Mouse (Mus musculus) kidney, postnatal 10 days (tissue): ENCODE measurements around the gene Acbd4.

Source experiments
- DNase-seq: peaks from one replicate; pipeline ENCODE4 v3.0.0; 2021; ENCODE audit warnings: mixed read lengths

Gene Acbd4

DNA sequence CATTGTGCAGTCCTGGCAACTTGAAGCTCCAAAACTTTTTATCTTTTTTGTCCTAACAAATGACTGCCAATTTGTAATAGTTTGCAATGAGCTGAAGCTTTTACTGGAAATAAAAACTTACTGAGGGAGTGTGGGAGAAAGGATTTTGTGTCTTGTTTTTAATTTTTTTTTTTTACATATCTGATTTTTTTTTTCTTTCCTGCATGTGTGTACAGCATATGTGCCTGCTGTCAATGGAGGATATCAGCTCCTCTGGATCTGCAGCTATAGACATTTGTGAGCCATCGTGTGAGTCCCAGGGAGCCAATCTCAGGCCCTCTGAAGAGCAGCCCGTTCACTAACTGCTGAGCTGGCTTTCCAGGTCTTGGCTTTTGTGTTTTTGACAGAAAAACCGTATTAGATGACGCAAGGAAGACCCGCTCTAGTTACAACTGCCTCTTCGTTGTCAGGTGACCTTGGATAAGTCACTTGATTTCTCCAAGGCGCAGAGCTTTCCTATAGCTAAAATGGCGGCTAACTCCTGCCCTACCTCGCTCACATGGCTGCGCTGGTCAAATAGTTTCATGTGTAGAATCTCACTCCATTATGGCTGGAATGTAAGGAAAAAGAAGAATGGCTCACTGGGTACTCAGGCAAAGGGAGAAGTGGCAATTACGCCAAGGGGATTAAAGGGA lies 12.9 kb downstream of the Acbd4 start:
- no peak for DNase-seq

DNA sequence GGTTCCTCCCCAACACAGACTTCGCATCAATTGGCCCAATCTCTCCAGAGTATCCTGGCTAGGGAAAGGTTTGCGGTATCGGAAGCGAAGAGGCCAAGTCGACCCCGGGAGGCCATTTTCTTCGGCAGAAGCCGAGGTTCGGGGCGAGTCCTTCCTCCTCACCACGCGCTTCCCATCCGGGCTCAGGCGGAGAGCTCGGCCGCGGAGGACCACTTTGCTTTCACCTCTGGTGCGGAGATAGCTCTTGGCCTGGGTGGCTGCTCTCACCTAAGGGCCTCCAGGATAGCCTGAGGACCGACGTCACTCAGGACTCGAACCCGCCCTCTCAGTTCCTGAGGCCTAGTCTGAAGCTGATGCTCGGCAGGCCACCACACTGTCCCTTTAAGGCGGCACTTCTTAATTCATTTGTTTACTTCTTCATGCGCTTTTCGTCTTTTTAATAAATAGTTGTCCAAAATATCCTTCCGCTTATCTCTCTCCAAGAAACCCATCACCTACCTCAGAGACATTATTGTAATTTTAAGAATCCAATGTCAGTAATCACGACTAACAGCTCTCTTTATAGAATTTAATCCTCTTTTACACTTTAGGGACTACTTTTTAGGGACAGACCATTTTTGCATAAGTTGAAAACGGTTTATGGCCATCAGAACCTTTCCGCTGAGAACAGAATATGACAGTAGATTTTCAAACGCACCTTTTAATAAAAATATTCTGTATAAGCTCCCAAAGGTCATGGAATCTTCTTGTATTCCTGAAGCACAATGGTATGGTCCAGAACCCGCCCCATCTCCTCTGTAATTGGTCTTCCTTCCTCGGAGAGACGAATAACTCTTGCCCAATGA lies 13.9 kb downstream of the Acbd4 start:
- peak; percentile 87 for DNase-seq

DNA sequence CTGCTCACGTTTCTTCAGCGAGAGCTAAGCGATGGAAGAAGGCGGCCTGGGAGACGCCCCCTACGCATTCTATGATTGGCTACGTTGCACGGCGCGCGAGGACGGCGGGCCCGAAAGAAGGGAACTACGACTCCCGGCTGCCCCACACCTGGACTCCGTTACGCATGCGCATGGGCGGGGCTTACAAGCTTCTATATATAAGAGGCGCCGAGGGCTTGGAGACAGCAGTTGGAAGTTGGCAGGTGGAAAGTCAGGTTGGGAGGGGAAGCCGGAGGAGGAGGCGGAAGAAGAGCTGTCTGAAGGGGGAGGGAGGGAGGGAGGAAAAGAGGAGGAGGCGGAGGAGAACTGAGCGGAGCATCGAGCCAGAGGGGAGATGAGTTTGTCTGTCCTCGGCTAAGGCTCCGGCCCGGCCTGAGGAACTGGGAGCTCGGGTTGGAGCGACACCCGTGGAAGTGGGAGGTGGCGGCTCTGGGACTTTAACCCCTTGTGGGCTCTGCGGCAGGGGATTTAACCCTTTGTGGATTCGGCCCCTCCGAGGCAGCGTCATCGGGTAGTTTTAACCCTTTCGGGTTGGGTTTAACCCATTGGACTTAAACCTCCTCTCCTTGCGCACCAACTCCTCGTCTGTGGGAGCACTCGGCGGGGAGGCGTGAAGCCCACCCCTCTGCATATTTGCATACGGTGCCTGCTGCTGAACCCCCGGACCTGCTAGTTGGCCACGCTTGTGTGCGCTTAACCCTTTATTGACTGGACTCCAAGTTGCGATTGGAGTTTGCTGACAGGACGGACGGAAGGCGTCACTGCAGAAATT lies 14.7 kb downstream of the Acbd4 start, which contains the start of gene Hexim1:
TSS of gene Hexim1 (plus strand) at position 224 of the 811 bp plus-strand sequence.
- peak; percentile 100 for DNase-seq

DNA sequence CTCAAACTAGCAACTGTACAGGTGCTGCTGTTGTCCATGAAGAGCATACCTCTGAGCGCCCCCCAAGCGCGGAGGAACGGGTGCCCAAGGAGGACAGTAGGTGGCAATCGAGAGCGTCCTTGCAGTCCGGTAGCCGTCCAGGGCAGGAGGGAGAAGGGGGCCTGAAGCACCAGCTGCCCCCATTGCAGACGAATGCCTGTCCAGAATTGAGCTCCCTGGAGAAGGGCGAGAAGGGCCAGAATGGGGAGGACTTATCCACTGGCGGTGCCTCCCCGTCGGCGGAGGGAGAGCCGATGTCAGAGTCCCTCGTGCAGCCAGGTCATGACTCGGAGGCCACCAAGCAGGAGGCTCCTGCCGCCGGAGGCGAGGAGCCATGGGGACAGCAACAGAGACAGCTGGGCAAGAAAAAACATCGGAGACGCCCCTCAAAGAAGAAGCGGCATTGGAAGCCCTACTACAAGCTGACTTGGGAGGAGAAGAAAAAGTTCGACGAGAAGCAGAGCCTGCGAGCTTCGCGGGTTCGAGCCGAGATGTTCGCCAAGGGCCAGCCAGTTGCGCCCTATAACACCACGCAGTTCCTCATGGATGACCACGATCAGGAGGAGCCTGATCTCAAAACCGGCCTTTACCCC lies 15.6 kb downstream of the Acbd4 start:
- peak; percentile 88 for DNase-seq

DNA sequence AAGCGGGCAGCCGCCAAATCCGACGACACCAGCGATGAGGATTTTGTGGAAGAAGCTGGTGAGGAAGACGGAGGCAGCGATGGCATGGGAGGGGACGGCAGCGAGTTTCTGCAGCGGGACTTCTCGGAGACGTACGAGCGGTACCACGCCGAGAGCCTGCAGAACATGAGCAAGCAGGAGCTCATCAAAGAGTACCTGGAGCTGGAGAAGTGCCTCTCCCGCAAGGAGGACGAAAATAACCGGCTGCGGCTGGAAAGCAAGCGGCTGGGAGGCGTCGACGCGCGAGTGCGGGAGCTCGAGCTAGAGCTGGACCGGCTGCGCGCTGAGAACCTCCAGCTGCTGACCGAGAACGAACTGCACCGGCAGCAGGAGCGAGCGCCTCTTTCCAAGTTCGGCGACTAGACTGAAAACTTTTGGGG lies 16.1 kb downstream of the Acbd4 start:
- DNase-seq, result peak; percentile 80

DNA sequence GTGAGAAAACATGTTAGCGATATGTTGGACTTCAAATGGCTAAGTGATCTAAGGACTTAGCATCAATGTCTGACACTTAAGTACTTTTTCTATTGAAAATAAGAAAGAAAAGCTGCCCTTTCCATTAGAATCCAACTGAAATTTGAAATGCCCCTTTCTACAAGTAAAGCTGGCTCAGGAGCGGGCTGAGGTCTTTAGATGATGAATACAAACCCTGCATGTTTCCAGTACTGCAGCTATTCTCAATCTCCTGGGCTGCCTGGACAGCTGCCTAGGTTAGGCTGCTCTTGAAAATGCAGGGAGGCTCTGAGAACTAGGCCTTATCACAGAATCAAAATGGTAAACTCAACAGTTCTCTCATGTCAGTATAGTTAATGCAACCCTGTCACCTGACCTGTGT lies 17.4 kb downstream of the Acbd4 start:
- no peak for DNase-seq

DNA sequence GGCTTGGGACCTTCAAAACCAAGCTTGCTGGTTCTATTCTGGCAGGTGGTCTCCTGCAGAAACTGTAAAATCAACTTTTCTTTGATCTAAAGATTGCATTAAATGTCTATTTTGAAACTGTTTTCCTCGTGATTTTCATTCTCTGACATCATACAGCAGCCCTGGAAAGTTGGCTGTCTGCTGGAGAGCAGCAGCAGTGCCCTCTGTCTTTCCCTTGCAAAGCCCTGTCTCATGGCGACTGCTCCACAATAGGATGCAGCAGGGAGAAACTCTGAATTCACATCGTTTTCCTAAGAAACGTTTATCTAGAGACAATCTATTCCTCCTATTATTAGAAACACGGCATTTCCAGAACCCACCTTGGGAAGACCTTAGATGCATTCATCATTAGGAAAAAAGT lies 18.1 kb downstream of the Acbd4 start:
- DNase-seq, result no peak

DNA sequence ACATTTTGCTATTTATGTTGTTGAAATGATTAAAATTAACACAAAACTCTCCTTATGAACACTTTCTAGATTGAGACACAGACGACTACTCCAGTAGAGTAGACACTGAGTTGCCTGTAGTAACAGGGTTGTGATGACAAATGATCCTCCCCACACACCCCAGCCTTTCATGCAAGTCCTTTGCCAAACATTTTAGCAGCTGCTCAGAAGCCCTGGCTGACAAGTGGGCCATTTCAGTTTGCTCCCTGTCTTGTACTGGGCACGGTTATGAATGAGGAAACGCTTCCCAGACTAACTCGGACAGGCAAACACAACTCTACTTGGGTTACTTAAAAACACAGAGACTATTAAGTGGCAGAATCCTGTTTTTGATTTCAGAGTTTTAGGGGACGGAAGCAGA lies 18.8 kb downstream of the Acbd4 start:
- DNase-seq, result no peak

DNA sequence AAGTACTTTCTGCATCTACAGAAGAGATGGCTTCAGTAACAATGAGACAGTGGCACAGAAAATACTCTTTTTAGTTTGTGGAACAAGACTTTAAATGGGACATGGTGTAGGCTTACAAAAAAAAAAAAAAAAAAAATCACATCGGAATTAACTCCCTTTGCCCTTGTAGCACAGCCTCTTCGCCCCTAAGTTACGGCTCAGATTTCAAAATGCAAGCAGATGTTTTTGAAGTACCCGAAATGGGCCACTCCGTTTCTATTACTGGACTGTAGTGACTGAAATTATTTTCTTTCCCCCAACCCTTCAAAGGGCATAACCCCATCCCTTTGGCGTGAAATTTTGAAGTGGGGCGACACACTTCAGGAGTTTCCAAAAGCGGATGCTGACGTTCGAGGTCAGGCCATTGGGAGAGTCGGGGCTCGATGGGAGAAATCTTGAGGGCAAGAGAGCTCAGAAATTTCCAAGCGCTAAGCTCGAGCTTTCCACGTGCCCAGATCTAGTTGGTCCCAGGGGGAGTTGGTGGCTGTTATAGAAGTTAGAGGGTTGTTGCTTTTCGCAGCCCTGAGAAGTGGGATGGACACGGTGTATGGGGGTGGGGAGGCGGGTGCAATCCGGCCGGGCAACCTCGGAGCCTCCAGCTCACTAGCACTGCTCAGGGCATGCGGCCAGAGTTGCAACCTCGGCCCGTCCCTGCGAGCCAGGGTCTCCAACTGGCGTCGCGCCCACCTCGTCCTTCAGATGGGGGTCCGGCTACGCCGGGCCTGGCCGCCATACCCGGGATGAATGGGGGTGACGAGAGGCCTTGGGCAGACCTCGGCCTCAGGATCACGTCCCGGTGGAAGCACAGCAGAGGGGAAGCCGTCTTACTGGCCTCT lies 30.5 kb downstream of the Acbd4 start, which contains the start of gene Hexim2:
TSS of gene Hexim2 (plus strand) at position 729 of the 875 bp plus-strand sequence.
- DNase-seq, result peak; percentile 77

DNA sequence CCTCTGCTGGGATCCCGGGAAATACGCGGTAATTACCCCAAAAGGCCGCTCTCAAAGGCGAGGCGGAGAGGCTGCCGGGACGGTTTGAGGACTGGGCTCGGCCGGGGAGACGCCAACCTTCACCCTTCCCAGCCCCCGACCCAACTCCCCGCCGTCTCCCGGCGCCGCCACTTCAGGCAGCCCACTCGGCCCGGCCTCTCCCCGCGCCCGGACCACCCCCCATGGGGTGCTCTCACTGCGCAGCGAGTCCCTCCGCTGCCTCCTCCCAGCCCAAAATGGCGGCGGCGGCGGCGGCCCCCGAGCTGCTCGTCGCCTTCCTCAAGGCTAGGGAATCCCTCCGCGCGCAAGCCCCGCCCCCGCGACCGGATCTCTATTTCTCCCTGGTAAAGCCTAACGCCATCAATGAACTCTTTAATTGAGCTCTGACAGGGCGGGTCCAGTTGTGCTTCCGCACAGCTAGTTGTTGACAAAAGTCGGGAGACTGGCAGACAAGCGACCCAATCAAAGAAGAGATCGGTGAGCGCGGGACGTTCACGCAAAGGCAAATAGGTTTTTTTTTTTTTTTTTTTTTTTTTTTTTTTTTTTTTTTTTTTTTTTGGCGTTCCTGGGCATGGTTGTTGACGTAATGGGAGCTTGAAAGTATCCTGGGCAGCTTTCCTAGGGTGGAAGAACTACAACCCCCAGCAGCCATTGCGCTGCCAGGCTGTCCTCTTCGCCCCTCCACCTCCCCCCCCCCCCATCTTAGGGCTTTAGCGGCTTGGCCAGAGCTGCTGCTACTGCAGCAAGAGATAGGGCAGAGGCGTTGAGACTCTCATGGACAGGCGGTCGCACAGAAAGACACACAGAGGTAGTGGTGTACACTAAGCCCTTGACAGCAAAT lies 31.3 kb downstream of the Acbd4 start:
- DNase-seq, result peak; percentile 100

DNA sequence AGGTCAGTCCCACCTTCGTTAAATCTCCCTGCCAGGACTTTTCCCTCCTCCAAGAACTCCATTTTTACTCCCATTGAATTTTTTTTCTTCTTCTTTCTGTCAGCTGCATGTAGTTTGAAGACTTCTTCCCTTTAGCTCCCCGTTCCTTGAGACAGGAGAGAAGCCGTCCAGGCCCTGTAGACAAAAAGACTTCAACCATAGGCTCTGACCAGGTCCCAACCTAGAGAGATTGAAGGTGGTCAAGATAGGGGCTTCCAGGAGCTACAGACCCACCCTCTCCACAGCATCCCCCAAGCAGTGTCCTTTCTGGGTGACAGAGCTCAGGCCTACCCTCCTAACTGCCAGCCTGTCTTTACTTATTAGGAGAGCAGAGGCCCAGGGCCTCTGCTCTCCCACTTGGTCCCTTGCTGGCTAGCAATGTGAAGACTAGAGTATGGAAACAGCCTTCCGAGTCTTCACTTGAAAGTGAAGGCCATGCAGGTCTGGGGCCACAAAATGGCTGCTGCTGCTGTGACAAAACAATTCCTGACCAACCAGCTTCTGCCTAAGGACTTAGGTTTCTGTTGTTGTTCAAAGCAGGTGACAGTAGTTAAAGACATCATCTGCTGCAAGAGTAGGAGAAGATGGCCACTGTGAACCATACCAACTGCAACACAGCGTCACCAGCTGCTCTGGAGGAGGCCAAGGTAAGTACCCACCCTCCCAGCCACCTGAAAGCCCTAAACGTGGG lies 32.1 kb downstream of the Acbd4 start:
- no peak for DNase-seq

DNA sequence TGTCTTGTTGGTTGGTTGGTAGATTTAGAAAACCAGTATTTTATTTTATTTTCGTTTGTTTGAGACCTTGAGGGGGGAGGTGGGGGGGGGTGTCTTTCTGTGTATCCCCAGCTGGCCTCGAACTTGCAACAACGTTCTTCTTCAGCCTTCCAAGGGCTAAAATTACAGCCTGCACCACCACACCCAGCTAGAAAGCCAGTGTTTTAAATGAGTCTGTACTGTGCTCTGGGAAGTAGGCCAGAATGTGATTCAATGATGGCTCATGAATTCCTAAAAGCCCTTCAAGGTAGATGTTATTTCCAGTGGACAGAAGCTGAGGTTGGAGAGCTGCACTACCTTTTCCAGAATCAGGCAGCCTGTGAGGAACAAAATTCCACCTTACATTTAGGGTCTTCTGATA lies 32.7 kb downstream of the Acbd4 start:
- DNase-seq, result no peak

DNA sequence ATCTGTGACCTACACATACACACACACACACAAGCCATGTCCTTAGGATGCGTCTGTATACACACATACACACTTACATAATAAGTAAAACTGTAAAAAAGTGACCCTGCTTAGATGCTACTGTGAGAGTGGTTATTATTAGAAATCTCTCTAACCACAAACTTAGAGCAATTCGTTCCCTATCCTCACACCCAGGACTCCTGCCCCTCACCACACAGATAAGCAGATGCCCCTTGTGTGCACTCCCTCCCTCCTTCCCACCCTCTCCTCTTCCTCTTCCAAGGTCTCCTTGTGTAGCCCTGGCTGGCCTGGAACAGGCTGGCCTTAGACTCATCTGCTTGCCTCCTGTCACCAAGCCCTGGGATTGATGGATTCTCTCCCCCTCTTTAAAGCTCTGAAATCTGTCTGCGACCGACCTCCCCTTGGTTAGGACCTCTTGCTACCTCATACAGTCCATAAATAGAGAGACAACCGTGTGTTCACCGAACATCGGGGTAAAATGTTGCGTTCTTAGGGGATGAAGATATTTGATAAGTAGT lies 34.6 kb downstream of the Acbd4 start:
- no peak for DNase-seq

DNA sequence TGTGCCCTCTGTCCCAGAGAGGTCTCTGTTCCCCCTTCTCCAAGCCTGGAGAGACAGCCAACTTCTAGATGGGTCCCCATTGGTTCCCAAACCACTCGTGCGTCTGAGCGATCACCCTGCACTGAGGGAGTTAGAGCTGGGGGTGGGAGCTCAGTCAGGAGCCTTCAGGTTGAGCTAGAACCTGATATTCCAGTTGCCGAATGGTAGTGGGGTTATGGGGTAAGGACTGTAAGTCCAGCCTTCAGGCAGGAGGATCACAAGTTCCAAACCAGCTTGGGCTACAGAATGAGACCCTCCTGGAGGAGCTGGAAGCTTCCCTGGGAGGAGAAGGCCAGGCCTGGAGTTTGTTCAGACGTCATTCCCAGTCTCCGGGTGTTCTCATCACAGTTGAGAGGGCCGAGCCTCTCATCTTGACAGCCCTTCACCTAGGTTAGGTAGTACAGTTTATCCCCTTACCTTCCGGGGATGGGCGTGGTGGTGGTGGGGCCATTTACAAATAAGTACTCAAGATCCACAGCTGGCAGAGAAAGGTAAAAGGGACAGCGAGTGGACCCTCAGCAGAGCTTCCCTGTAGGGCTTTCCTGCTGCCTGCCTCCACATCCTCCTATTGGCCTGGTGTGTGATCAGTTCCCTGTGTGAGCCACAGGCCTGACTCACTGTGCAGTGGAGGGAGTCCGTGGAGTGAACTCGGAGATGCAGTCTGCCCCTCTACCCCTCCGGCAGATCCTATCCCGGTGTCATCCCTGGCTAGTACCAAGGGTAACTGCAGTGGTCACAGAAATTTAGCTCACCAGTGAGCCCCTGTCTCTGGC lies 38.7 kb downstream of the Acbd4 start:
- DNase-seq, result peak; percentile 23

DNA sequence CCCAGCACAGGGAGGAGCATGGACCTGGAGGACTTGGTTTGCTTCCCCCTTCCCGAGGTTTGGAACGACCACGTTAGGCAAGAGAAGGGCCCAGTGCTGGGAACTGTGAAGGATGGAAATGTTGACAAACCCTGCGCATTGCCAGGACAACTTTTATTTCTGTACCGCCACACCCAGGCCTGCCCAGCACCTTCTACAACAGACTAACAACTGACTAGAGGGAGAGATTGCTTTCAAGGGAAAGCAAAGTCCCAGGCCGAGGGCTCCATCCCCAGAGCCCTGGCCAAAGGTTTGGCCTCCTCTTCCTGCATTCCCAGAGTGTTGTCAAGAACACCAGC lies 39.2 kb downstream of the Acbd4 start:
- no peak for DNase-seq

DNA sequence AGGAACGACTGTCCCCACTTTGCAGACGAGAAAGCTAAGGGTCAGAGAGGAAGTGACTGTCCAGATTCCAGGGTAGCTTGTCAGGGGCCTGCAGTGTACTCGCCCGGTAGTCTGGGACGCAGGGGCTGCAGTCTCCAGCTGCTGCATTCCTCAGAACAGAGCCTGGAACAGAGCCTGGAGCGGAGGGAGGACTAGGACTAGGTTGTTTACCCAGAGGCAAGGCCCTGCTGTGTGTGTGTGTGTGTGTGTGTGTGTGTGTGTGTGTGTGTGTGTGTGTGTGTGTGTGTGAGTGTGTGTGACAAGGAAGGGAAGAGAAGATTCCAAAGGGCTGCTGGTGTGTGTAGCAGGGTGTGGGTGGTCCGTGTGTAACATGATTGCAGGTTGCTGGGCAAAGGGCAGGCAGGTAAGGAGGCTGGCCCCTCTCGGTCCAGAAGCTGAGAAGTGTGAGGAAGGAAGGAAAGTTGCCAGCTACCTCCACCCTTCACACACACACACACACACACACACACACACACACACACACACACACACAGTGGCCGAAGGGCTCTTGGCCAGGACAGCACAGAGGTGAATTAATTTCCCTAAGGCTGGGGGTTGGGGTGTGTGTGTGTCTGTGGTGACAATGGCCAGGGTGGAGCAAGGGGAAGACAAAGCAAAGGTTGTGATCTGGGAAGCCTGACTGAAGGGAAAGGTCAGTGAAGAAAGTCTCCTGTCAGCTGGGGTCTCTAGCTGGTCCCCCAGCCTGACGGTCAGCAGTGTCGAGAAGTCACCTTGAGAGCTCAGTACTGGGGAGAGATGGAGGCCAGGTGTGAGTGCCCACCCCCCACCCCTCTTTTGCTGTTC lies 39.8 kb downstream of the Acbd4 start:
- peak; percentile 87 for DNase-seq

DNA sequence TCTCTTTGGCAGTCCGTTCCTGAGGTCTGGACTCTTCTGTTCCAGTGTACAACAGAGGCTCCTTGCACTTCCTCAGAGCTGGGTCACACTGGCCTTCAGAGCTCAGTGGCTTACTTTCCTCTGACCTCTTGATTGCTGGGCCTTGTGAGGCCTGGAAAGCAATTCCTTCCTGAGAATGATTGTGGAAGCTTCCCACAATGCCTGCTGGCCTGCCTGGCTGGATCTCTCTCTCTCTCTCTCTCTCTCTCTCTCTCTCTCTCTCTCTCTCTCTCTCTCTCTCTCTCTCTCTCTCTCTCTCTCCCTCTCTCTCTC lies 40.4 kb downstream of the Acbd4 start:
- DNase-seq, result peak; percentile 54
